Mouse (Mus musculus) CH12.LX (cell line): ENCODE results near the gene Eefsec. TPM values are rescaled to one million over a fixed set of nuclear protein-coding genes. Genes with fewer than 3 reads are reported as not detected.

Experiments used
- DNase-seq: peaks from one replicate; pipeline ENCODE4 v3.0.0-alpha.2; 2013; ENCODE audit errors: extremely low read depth
- H3K27ac ChIP-seq: 2 replicates; pipeline ENCODE4 v1.5.1; 2012; ENCODE audit warnings: low read depth, mild to moderate bottlenecking, control low read depth, moderate library complexity; ENCODE audit not compliant: insufficient read depth
- H3K27me3 ChIP-seq: replicated peaks from 2 replicates; pipeline ENCODE3; 2012; ENCODE audit warnings: inconsistent platforms
- H3K36me3 ChIP-seq, 2 experiments: replicated peaks in 1 of 2; 2 replicates each; pipeline versions ENCODE3 to v1.6.1; 2012; ENCODE audit warnings: inconsistent platforms in 1 of 2, low read length in 1 of 2, mild to moderate bottlenecking in 1 of 2, mixed read lengths in 1 of 2, moderate library complexity in 1 of 2; ENCODE audit not compliant: control insufficient read depth in 1 of 2, insufficient read depth in 1 of 2
- H3K4me1 ChIP-seq, 2 experiments: 2 replicates each; pipeline ENCODE4 v1.6.1; 2012; ENCODE audit warnings: inconsistent platforms in 1 of 2, moderate library complexity in 1 of 2; ENCODE audit not compliant: insufficient read depth in 2 of 2, control insufficient read depth in 1 of 2
- H3K4me2 ChIP-seq: 2 replicates; pipeline ENCODE4 v1.6.1; 2012; ENCODE audit warnings: low read depth, mild to moderate bottlenecking, control low read depth; ENCODE audit not compliant: poor library complexity, insufficient read depth, severe bottlenecking
- H3K4me3 ChIP-seq, 3 experiments: fragments of 150-350 bp in 1 of 3; sonication (generic) in 1 of 3; replicated peaks in 1 of 3; 2 replicates each; pipeline versions ENCODE3 to v1.5.1; 2011 to 2012; ENCODE audit warnings: low read depth in 2 of 3, low read length in 2 of 3, mild to moderate bottlenecking in 2 of 3, moderate library complexity in 2 of 3, control low read depth in 1 of 3, improper control_type of control experiment in 1 of 3, inconsistent platforms in 1 of 3, mixed read lengths in 1 of 3; ENCODE audit not compliant: poor library complexity in 1 of 3
- H3K79me2 ChIP-seq: replicated peaks from 2 replicates; pipeline ENCODE4 v1.6.1; 2012; ENCODE audit warnings: mild to moderate bottlenecking, moderate library complexity; ENCODE audit not compliant: control insufficient read depth, poor library complexity, insufficient read depth, severe bottlenecking; ENCODE audit errors: extremely low read depth
- H3K9ac ChIP-seq: 2 replicates; pipeline ENCODE4 v1.6.1; 2012; ENCODE audit warnings: low read depth, mild to moderate bottlenecking, control low read depth, moderate library complexity; ENCODE audit not compliant: insufficient read depth
- H3K9me3 ChIP-seq: replicated peaks from 2 replicates; pipeline ENCODE3; 2012; ENCODE audit warnings: low read length, inconsistent platforms, mixed read lengths
- BHLHE40 ChIP-seq: IDR thresholded peaks from 2 replicates; pipeline ENCODE4 v1.6.1; 2011; ENCODE audit warnings: mild to moderate bottlenecking, low read depth, low read length, improper control_type of control experiment
- CHD2 ChIP-seq: IDR thresholded peaks from 2 replicates; pipeline ENCODE4 v1.6.1; 2011; ENCODE audit warnings: low read length, improper control_type of control experiment
- E2F4 ChIP-seq: IDR thresholded peaks from 2 replicates; pipeline ENCODE4 v1.6.1; 2011; ENCODE audit warnings: low read depth, low read length, improper control_type of control experiment; ENCODE audit not compliant: insufficient replicate concordance
- ELF1 ChIP-seq: IDR thresholded peaks from 2 replicates; pipeline ENCODE4 v1.6.1; 2014; ENCODE audit warnings: low read depth, mild to moderate bottlenecking, inconsistent platforms, low read length, improper control_type of control experiment
- EP300 ChIP-seq: IDR thresholded peaks from 2 replicates; pipeline ENCODE4 v1.6.1; 2011; ENCODE audit warnings: low read length, improper control_type of control experiment
- GABPA ChIP-seq: IDR thresholded peaks from 2 replicates; pipeline ENCODE4 v1.6.1; 2012; ENCODE audit warnings: low read depth, low read length, improper control_type of control experiment, inconsistent platforms; ENCODE audit not compliant: insufficient replicate concordance
- IRF4 ChIP-seq: IDR thresholded peaks from 2 replicates; pipeline ENCODE4 v1.6.1; 2014; ENCODE audit warnings: low read depth, mild to moderate bottlenecking, inconsistent platforms, low read length, improper control_type of control experiment
- JUN ChIP-seq: IDR thresholded peaks from 2 replicates; pipeline ENCODE4 v1.6.1; 2011; ENCODE audit warnings: low read depth, mild to moderate bottlenecking, low read length, improper control_type of control experiment, moderate library complexity; ENCODE audit not compliant: insufficient read depth
- KAT2A ChIP-seq: IDR thresholded peaks from 2 replicates; pipeline ENCODE4 v1.6.1; 2012; ENCODE audit warnings: low read length, improper control_type of control experiment, inconsistent platforms; ENCODE audit not compliant: insufficient replicate concordance
- MAX ChIP-seq: IDR thresholded peaks from 2 replicates; pipeline ENCODE4 v1.6.1; 2011; ENCODE audit warnings: low read length, improper control_type of control experiment
- MAZ ChIP-seq: IDR thresholded peaks from 2 replicates; pipeline ENCODE4 v1.6.1; 2012; ENCODE audit warnings: low read depth, mild to moderate bottlenecking, inconsistent platforms, low read length, improper control_type of control experiment, moderate library complexity
- MEF2A ChIP-seq: IDR thresholded peaks from 2 replicates; pipeline ENCODE4 v1.6.1; 2014; ENCODE audit warnings: low read depth, mild to moderate bottlenecking, inconsistent platforms, low read length, improper control_type of control experiment, borderline replicate concordance
- NELFE ChIP-seq: IDR thresholded peaks from 2 replicates; pipeline ENCODE4 v1.6.1; 2011; ENCODE audit warnings: low read depth, low read length, improper control_type of control experiment
- NRF1 ChIP-seq: IDR thresholded peaks from 2 replicates; pipeline ENCODE4 v1.6.1; 2014; ENCODE audit warnings: low read depth, mild to moderate bottlenecking, inconsistent platforms, low read length, improper control_type of control experiment, moderate library complexity
- PAX5 ChIP-seq: IDR thresholded peaks from 2 replicates; pipeline ENCODE4 v1.6.1; 2012; ENCODE audit warnings: low read length, inconsistent platforms, mixed read lengths
- SIN3A ChIP-seq: IDR thresholded peaks from 2 replicates; pipeline ENCODE4 v1.6.1; 2012; ENCODE audit warnings: low read length, improper control_type of control experiment, inconsistent platforms
- TBP ChIP-seq: conservative IDR thresholded peaks from 2 replicates; pipeline ENCODE4 v1.6.1; 2011; ENCODE audit warnings: low read depth, low read length, improper control_type of control experiment
- TCF12 ChIP-seq: IDR thresholded peaks from 2 replicates; pipeline ENCODE4 v1.6.1; 2014; ENCODE audit warnings: low read depth, mild to moderate bottlenecking, inconsistent platforms, low read length, improper control_type of control experiment
- USF2 ChIP-seq: conservative IDR thresholded peaks from 2 replicates; pipeline ENCODE4 v1.6.1; 2011; ENCODE audit warnings: low read depth, low read length, improper control_type of control experiment
- ZC3H11A ChIP-seq: IDR thresholded peaks from 2 replicates; pipeline ENCODE4 v1.6.1; 2012; ENCODE audit warnings: low read depth, mild to moderate bottlenecking, inconsistent platforms, low read length, improper control_type of control experiment
- ZKSCAN1 ChIP-seq: IDR thresholded peaks from 2 replicates; pipeline ENCODE4 v1.6.1; 2012; ENCODE audit warnings: low read depth, inconsistent platforms, low read length, improper control_type of control experiment, borderline replicate concordance
- ZMIZ1 ChIP-seq: IDR thresholded peaks from 2 replicates; pipeline ENCODE4 v1.6.1; 2012; ENCODE audit warnings: low read depth, mild to moderate bottlenecking, inconsistent platforms, low read length, improper control_type of control experiment
- ZNF384 ChIP-seq: IDR thresholded peaks from 2 replicates; pipeline ENCODE4 v1.6.1; 2012; ENCODE audit warnings: low read depth, low read length, improper control_type of control experiment, inconsistent platforms
- dilution Hi-C: fragments of 300-500 bp; cut with MboI; formaldehyde crosslinking; loops from 2 replicates; pipeline ENCODE4 v1.14.3; 2020; ENCODE audit warnings: low sequenced_read_pairs; ENCODE audit not compliant: extremely low pct_unique_long_range_greater_than_20kb, extremely low pct_ligation_motif_present
- in situ Hi-C: fragments of 300-500 bp; cut with MboI; formaldehyde crosslinking; loops from 3 replicates; pipeline ENCODE4 v1.14.3; 2019; ENCODE audit warnings: low sequenced_read_pairs, low pct_ligation_motif_present, low pct_unique_long_range_greater_than_20kb, mixed read lengths
- polyA plus RNA-seq: library from polyadenylated mRNA; unstranded; fragments of >175 nt; gene quantifications from 2 replicates; pipeline ENCODE4 v1.2.1, GENCODE M21; 2012; ENCODE audit warnings: low read depth; ENCODE audit not compliant: insufficient read length
- total RNA-seq, 2 experiments: library from RNA; depleted of rRNA; stranded (reverse); fragments of 300-350 nt in 1 of 2; fragments of >200 nt in 1 of 2; gene quantifications; 2 replicates each; pipeline ENCODE4 v1.2.3; 2012 to 2014

Gene Eefsec
- total and polyA plus RNA-seq, 3 experiments = 26.2 to 48.8 (median 32.1) TPM

DNA sequence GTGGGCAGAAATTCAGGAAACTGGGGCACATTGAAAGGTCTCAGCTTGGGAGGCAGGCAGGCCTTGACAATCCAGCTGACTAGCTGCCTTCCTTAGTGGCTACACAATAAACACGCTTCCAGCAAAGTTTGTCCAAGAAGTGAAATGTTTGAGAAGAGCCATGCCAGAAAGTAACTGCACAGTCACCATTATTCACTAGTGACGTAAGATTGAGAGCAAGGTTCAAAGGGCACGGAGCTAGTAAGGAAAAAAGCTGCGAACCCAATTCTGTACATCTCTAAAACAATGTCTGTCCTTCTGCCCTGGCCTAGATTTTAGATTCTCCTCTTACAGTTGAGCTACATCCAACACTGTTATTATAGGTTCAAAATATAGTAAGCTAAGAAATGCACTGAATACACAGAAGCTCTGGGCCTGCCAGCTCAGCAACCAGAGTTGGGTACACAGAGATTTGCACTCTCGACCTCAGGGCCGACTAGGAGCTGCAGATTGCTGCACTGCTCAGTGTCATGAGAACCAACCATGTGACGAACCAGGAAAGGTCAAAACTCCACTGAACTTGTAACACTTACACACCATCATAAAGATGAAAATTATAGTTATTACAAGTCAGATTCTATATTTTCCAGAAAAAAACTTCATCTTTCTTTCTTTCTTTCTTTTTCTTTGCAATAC, 2.1 kb downstream of the Eefsec start:
- Histone ChIP-seq H3K27ac (no peak overlapping the region), H3K4me3 (no peak overlapping the region), H3K4me1 (peaks cover 7 to 35% of the 10 kb centered on the region in 2 experiments; a peak in 3 of 4 replicates), H3K4me2 (no peak overlapping the region), H3K27me3 (no peaks in the 10 kb centered on the region), H3K79me2 (peaks cover 4% of the 10 kb centered on the region), H3K9me3 (no peaks in the 10 kb centered on the region), H3K9ac (no peak overlapping the region), H3K36me3 (peaks cover 0 to 35% of the 10 kb centered on the region in 2 experiments)
- no peak for DNase-seq
- no peak for TF ChIP-seq TCF12
- TF ChIP-seq ZC3H11A = no peak
- TF ChIP-seq CHD2 = no peak
- no peak for TF ChIP-seq BHLHE40
- no peak for TF ChIP-seq JUN
- TF ChIP-seq ZKSCAN1 = no peak
- TF ChIP-seq IRF4 = no peak
- no peak for TF ChIP-seq EP300
- no peak for TF ChIP-seq SIN3A
- TF ChIP-seq ELF1 = no peak
- TF ChIP-seq PAX5 = no peak
- TF ChIP-seq NELFE = no peak
- no peak for TF ChIP-seq ZMIZ1
- TF ChIP-seq MAZ = no peak
- no peak for TF ChIP-seq MEF2A
- TF ChIP-seq ZNF384 = no peak
- TF ChIP-seq KAT2A = no peak
- TF ChIP-seq NRF1 = no peak
- no peak for TF ChIP-seq GABPA
- TF ChIP-seq TBP = no peak
- in situ Hi-C loops (no loop called here), dilution Hi-C loops (no loop called here)

DNA sequence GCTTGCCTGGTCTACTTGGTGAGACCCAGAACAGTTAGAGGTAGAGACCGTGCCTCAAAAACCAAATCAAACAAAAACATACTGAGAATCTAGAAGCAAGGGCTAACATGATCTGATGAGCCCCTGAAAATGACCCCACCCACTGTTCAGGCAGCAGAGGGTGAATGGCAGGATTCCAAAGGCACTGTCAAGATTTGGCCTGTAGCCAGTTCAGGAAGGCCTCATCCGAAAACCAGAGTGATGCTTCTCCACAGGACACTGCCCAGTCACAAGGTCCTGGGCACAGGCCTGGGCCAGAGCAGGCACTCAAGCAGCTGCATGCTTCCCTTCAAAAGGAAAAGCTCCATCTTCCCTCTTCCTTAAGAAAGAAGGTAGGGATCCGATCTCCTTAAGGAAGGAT, 2.9 kb downstream of the Eefsec start:
- DNase-seq = no peak
- no peaks in the 10 kb centered on the region for H3K27me3 ChIP-seq
- H3K4me1 ChIP-seq = peaks cover 7 to 35% of the 10 kb centered on the region in 2 experiments; a peak in 3 of 4 replicates
- TF ChIP-seq BHLHE40 (no peak), ELF1 (no peak), EP300 (no peak), E2F4 (no peak), MAX (no peak), TBP (no peak), TCF12 (no peak), ZNF384 (no peak), SIN3A (no peak), USF2 (no peak)
- H3K4me2 ChIP-seq = no peak overlapping the region
- H3K27ac ChIP-seq = no peak overlapping the region
- in situ Hi-C loops = no loop called here
- peaks cover 6% of the 10 kb centered on the region for H3K79me2 ChIP-seq
- H3K4me3 ChIP-seq = no peak overlapping the region
- no peak overlapping the region for H3K9ac ChIP-seq
- H3K9me3 ChIP-seq = no peaks in the 10 kb centered on the region
- dilution Hi-C loops = no loop called here
- H3K36me3 ChIP-seq = peaks cover 0 to 38% of the 10 kb centered on the region in 2 experiments
